Mouse (Mus musculus) brain, embryonic 14.5 days (tissue): ENCODE measurements at regions not wholly inside any gene's neighbourhood (a gene's known extent, or its start where the extent isn't known, plus 50 kb on each side); places are given as distances from the start of the nearest gene placed in this dataset.

ENCODE experiments used
- CTCF ChIP-seq: fragments of 200-500 bp; IDR thresholded peaks from 2 replicates; pipeline ENCODE4 v1.5.1; 2012; ENCODE audit warnings: inconsistent platforms, mild to moderate bottlenecking, moderate library complexity, borderline replicate concordance; ENCODE audit not compliant: insufficient read depth, insufficient read length; ENCODE audit errors: extremely low read depth
- POLR2A ChIP-seq: fragments of 200-500 bp; IDR thresholded peaks from 2 replicates; pipeline ENCODE4 v1.6.1; 2012; ENCODE audit warnings: mild to moderate bottlenecking, inconsistent platforms, borderline replicate concordance; ENCODE audit not compliant: poor library complexity, insufficient read depth, insufficient read length, severe bottlenecking; ENCODE audit errors: extremely low read depth

DNA sequence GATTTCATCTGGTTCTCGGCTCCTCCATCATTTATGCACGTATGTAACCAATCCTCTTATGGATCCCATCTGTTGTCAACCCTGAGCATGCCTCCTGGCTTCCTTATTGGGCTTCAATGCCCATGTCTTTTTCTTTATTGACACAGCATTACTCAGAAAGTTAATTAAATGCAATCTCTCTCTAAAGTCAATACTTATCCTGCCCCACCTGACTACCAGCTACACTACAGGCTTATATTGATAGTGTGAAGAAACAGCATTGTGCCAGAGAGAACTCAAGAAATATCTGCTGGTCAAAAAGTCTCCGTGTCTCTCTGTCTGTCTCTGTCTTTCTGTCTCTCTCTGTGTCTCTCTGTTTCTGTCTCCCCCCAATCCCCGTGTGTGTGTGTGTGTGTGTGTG is 194.7 kb upstream of the Rfx3 start:
- TF ChIP-seq CTCF (no peak), POLR2A (no peak)
